Mouse (Mus musculus): ENCODE data around the gene Krt7. TPM values are rescaled to one million over a fixed set of nuclear protein-coding genes. Genes with fewer than 3 reads are reported as not detected.

Gene Krt7
- polyA plus RNA-seq, 2 experiments = 19.3 to 29.7 TPM

DNA sequence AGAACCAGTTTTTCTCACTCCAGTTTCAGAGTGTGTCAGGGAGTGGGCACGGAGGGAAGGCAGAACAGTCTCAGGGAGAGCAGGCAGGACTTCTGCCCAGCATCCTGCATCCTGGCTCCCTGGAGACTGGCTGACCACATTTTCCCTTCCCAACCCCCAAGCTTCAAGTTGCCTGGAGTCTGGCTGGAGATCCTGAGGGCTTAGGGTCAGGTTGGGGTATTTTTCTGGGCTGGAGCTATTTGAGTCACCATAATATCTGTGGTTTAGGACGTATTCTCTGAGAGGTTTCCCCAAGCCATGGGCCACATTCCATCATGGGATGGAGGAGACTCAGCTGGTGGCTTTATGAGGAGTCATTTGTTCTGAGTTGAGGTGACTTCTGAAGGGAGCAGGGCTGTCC is 44.4 kb downstream of the Krt7 start:
- no peaks in the 10 kb centered on the region for H3K27me3 ChIP-seq (ENCODE audit: control insufficient read depth, insufficient read depth, low read length)
- H3K36me3 ChIP-seq (ENCODE audit: control insufficient read depth, insufficient read depth, low read length) = no peaks in the 10 kb centered on the region
- no peak overlapping the region for H3K4me3 ChIP-seq (replicated peaks; ENCODE audit: low read length)
- no peak for TF ChIP-seq POLR2A (IDR thresholded peaks at IDR 0.05; ENCODE audit: borderline replicate concordance, extremely low read depth, insufficient read depth, insufficient read length)
- 77% methylated on average over 2 of the region's 2 CpGs for WGBS
- H3K4me1 ChIP-seq (ENCODE audit: control insufficient read depth, insufficient read depth, low read length) = no peaks in the 10 kb centered on the region
- ATAC-seq (ENCODE audit: low FRiP score, low read depth) (no peak), DNase-seq (ENCODE audit: low spot score) (no peak)
- no peak overlapping the region for H3K27ac ChIP-seq (replicated peaks; ENCODE audit: low read depth, low read length)
- H3K9me3 ChIP-seq (ENCODE audit: control insufficient read depth, low read length) = 0 out of 2 replicates have a peak, but pooled peaks cover 3% of the 10 kb centered on the region
- H3K9ac ChIP-seq (ENCODE audit: low read depth, low read length, severe bottlenecking) = no peak overlapping the region
- no peak overlapping the region for H3K4me2 ChIP-seq (replicated peaks; ENCODE audit: low read depth, low read length, severe bottlenecking)

DNA sequence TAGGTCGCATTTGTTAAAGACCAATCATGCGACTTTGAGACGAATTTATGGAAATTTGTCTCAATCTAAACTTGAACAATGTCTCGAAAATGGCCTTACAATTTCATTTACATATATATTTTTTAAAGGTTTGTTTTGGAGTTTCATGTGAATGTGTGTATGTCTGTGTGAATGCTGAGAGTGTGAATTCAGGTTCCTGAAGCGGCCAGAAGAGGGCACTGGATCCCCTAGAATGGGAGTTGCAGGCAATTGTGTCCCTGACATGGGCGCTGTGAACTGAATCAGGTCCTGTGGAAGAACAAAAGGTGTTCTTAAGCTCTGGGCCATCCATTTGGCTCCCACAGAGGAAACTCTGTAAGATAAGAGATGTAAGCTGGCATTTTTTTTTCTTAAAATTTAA is 45.0 kb downstream of the Krt7 start:
- DNase-seq (ENCODE audit: low spot score) (no peak), ATAC-seq (ENCODE audit: low FRiP score, low read depth) (no peak)
- Histone ChIP-seq H3K27me3 (ENCODE audit: control insufficient read depth, insufficient read depth, low read length) (no peaks in the 10 kb centered on the region), H3K4me2 (replicated peaks; ENCODE audit: low read depth, low read length, severe bottlenecking) (no peak overlapping the region), H3K27ac (replicated peaks; ENCODE audit: low read depth, low read length) (no peak overlapping the region), H3K9ac (ENCODE audit: low read depth, low read length, severe bottlenecking) (no peak overlapping the region), H3K36me3 (ENCODE audit: control insufficient read depth, insufficient read depth, low read length) (no peaks in the 10 kb centered on the region), H3K4me1 (ENCODE audit: control insufficient read depth, insufficient read depth, low read length) (no peaks in the 10 kb centered on the region), H3K4me3 (replicated peaks; ENCODE audit: low read length) (no peak overlapping the region), H3K9me3 (ENCODE audit: control insufficient read depth, low read length) (0 out of 2 replicates have a peak, but pooled peaks cover 3% of the 10 kb centered on the region)
- 91% methylated on average over 6 of the region's 6 CpGs for WGBS
- TF ChIP-seq POLR2A (IDR thresholded peaks at IDR 0.05; ENCODE audit: borderline replicate concordance, extremely low read depth, insufficient read depth, insufficient read length) = no peak

DNA sequence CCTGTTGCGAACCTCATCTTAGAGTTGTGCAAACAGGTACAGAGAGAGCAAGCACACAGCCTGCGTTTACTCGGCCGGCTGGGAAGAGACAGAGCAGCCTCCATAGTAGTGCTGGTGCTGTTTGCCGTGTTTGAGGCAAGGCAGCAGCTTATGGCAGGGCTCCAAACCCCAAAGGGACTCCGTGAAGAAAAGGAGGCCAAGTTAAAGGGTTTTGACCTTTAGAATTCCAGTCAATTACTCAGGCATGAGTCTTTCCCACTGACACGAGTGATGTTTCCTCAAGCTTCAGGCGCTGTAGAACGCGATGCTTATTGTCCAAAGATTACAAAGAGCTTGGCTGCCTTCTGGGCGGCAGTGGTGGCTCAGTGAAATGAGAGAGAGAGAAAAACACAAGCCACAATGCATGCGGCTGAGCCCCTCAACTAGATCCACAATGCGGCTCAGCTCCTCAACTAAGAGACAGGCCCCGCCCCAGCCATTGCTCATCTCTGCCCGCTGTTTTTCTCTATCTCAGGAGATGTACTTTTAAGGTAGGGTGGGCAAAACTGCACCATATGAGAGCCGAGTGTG is 47.6 kb downstream of the Krt7 start:
- WGBS = 78% methylated on average over 16 of the region's 16 CpGs
- TF ChIP-seq POLR2A (IDR thresholded peaks at IDR 0.05; ENCODE audit: borderline replicate concordance, extremely low read depth, insufficient read depth, insufficient read length) = no peak
- Histone ChIP-seq H3K4me1 (ENCODE audit: control insufficient read depth, insufficient read depth, low read length) (no peaks in the 10 kb centered on the region), H3K4me2 (replicated peaks; ENCODE audit: low read depth, low read length, severe bottlenecking) (no peak overlapping the region), H3K36me3 (ENCODE audit: control insufficient read depth, insufficient read depth, low read length) (no peaks in the 10 kb centered on the region), H3K4me3 (replicated peaks; ENCODE audit: low read length) (no peak overlapping the region), H3K9me3 (ENCODE audit: control insufficient read depth, low read length) (0 out of 2 replicates have a peak, but pooled peaks cover 3% of the 10 kb centered on the region), H3K27ac (replicated peaks; ENCODE audit: low read depth, low read length) (no peak overlapping the region), H3K27me3 (ENCODE audit: control insufficient read depth, insufficient read depth, low read length) (no peaks in the 10 kb centered on the region), H3K9ac (ENCODE audit: low read depth, low read length, severe bottlenecking) (no peak overlapping the region)
- ATAC-seq (ENCODE audit: low FRiP score, low read depth) (no peak), DNase-seq (ENCODE audit: low spot score) (no peak)

DNA sequence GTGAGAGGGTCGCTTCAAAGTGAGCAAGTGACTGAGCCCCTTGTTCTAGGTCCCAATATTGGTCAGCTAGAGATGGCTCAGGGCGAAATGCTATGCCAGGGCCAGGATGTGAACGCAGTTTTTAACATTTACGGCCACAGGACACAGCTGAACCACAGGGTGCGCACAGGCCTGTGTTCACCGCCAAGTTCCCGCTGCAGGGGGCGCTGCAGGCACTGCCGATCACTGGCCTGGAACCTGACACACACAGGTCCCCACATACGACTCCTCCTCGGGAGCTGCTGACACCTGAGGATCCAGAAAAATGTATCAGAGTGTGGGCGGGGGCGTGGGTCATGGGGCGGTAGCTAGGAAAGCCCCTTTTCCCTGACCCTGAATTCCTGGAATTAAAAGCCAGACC is 48.4 kb downstream of the Krt7 start:
- H3K9me3 ChIP-seq (ENCODE audit: control insufficient read depth, low read length) = 0 out of 2 replicates have a peak, but pooled peaks cover 3% of the 10 kb centered on the region
- TF ChIP-seq POLR2A (IDR thresholded peaks at IDR 0.05; ENCODE audit: borderline replicate concordance, extremely low read depth, insufficient read depth, insufficient read length) = no peak
- H3K9ac ChIP-seq (ENCODE audit: low read depth, low read length, severe bottlenecking) = no peak overlapping the region
- no peak overlapping the region for H3K27ac ChIP-seq (replicated peaks; ENCODE audit: low read depth, low read length)
- ATAC-seq (ENCODE audit: low FRiP score, low read depth) (no peak), DNase-seq (ENCODE audit: low spot score) (no peak)
- 65% methylated on average over 14 of the region's 14 CpGs for WGBS
- no peaks in the 10 kb centered on the region for H3K27me3 ChIP-seq (ENCODE audit: control insufficient read depth, insufficient read depth, low read length)
- H3K4me3 ChIP-seq (replicated peaks; ENCODE audit: low read length) = no peak overlapping the region
- H3K36me3 ChIP-seq (ENCODE audit: control insufficient read depth, insufficient read depth, low read length) = no peaks in the 10 kb centered on the region
- H3K4me2 ChIP-seq (replicated peaks; ENCODE audit: low read depth, low read length, severe bottlenecking) = no peak overlapping the region
- H3K4me1 ChIP-seq (ENCODE audit: control insufficient read depth, insufficient read depth, low read length) = no peaks in the 10 kb centered on the region

DNA sequence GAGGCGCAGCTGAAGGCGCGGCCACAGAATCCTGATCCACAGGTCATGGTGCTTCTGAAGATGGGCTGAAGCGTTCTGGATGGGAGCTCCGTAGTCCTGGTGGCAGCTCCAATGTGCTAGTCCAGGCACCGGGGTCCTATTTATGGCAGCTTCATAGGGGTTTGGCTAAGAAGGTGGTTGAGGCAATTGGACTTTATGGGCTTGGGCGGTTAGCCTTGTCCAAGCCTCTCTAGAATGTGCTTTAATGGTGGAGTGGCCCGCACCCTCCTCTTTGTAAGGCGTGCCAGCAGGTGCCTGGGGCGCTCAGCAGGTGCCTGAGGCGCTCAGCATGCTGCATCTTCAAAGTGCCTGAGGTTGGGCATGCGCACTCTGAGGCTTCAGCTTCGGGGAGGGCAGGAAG is 52.8 kb downstream of the Krt7 start, which contains the start of gene Krt81:
TSS of gene Krt81 (minus strand) at position 101 of the 400 bp plus-strand sequence.
- no peak for ATAC-seq (ENCODE audit: low FRiP score, low read depth)
- 84% methylated on average over 12 of the region's 13 CpGs for WGBS
- no peaks in the 10 kb centered on the region for H3K27me3 ChIP-seq (ENCODE audit: control insufficient read depth, insufficient read depth, low read length)

More for the DNA sequence above, 52.8 kb downstream of the Krt7 start, which contains the start of gene Krt81:
- Histone ChIP-seq H3K4me2 (replicated peaks; ENCODE audit: low read depth, low read length, severe bottlenecking) (no peak within 1 kb of the TSS), H3K27ac (replicated peaks; ENCODE audit: low read depth, low read length) (no peak within 1 kb of the TSS), H3K9ac (ENCODE audit: low read depth, low read length, severe bottlenecking) (no peak within 1 kb of the TSS), H3K9me3 (ENCODE audit: control insufficient read depth, low read length) (no peaks in the 10 kb centered on the region), H3K4me3 (replicated peaks; ENCODE audit: low read length) (no peak within 1 kb of the TSS), H3K4me1 (ENCODE audit: control insufficient read depth, insufficient read depth, low read length) (no peaks in the 10 kb centered on the region), H3K36me3 (ENCODE audit: control insufficient read depth, insufficient read depth, low read length) (no peaks in the 10 kb centered on the region)
- no peak for TF ChIP-seq POLR2A (IDR thresholded peaks at IDR 0.05; ENCODE audit: borderline replicate concordance, extremely low read depth, insufficient read depth, insufficient read length)
- no peak for DNase-seq (ENCODE audit: low spot score)

Measured in limb, embryonic 14.5 days (tissue).